Mouse (Mus musculus): ENCODE measurements around the gene Hddc3. TPM values are rescaled to one million over a fixed set of nuclear protein-coding genes. Genes with fewer than 3 reads are reported as not detected.

Gene Hddc3
- 25.6 and 26.9 TPM in 2 replicates for polyA plus RNA-seq (2014; fragmentation: Nextera tagmentation; extraction: Ambion mirVana)

DNA sequence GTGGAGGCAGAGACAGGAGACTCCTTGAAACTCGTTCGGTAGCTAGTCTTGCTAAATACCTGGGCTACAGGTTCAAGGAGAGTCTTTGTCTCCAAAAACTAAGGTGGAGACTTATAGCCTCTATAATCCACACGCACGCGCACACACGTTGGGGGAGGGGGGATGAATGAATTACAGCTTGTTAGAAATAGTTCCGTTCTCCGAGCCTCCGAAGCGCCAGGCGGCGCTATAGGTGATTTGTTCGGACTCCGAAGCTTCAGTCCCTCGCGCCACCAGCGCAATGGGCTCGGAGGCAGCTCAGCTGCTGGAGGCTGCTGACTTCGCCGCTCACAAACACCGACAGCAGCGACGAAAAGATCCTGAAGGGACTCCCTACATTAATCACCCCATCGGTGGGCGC, at the start of gene Hddc3:
TSS of gene Hddc3 (plus strand) at position 247 of the 400 bp plus-strand sequence.
- WGBS, result 3% methylated on average over 25 of the region's 25 CpGs
- peak within 1 kb of the TSS; percentile 86 for H3K9ac ChIP-seq (ENCODE audit: low read length)
- H3K4me3 ChIP-seq (ENCODE audit: low read depth, low read length), result peak within 1 kb of the TSS; percentile 47
- no peak within 1 kb of the TSS; the same call in 1 of the 2 replicates for H3K27ac ChIP-seq (ENCODE audit: low read depth, low read length)
- no peaks in the 10 kb centered on the region; the same call in 1 of the 2 replicates for H3K27me3 ChIP-seq (ENCODE audit: control insufficient read depth, insufficient read depth, low read length)
- DNase-seq (ENCODE audit: low spot score, missing footprints), result peak; percentile 100
- H3K4me1 ChIP-seq (ENCODE audit: control insufficient read depth, insufficient read depth, low read length), result peaks cover 23% of the 10 kb centered on the region
- no peaks in the 10 kb centered on the region; the same call in 1 of the 2 replicates for H3K36me3 ChIP-seq (ENCODE audit: control insufficient read depth, insufficient read depth, low read length)
- H3K9me3 ChIP-seq (ENCODE audit: control insufficient read depth, low read length), result no peaks in the 10 kb centered on the region
- peak within 1 kb of the TSS; percentile 85 for H3K4me2 ChIP-seq
- ATAC-seq (ENCODE audit: low FRiP score), result peak; percentile 31

DNA sequence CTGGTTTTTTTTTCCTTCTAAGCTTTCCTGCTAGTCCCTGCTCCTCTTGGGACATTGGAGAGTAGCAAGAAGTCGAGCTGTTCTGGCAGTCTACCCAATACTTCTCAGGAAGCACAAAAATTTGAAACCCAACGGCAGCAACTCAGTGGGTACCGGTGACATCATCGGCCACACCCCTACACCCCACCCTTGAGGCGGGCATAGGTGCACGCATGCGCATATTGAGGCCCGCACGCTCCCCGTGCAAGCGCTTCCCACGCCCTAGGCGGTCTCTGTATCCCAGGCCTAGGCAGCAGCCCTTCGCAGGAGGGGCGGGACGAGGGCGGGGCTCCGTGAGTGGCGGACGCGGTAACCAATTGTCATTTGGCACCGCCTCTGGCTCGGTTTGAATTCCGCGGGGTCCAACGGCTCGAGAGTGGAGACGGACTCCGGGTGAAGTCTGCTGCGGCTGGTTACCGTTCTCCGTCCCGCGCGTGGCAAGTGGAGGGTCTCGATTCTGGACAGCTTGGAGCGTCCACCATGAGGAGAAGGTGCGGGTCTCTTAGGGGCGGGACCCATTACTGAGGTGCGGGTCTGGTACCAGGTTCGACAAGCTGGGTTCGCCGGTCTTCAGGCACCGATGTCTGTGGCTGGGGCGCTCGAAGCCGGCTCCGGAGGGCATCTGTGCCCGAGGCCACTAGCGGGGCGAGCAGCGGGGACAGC, 48.7 kb upstream of the Hddc3 start, which contains the start of gene Prc1:
TSS of gene Prc1 (plus strand) at position 389 of the 702 bp plus-strand sequence.
- Histone ChIP-seq H3K9me3 (ENCODE audit: control insufficient read depth, low read length) (no peaks in the 10 kb centered on the region), H3K4me3 (ENCODE audit: low read depth, low read length) (peak within 1 kb of the TSS; percentile 83), H3K27me3 (ENCODE audit: control insufficient read depth, insufficient read depth, low read length) (no peaks in the 10 kb centered on the region), H3K4me2 (peak within 1 kb of the TSS; percentile 53), H3K4me1 (ENCODE audit: control insufficient read depth, insufficient read depth, low read length) (peaks cover 5% of the 10 kb centered on the region), H3K36me3 (ENCODE audit: control insufficient read depth, insufficient read depth, low read length) (peaks cover 4% of the 10 kb centered on the region; the same call in 1 of the 2 replicates), H3K27ac (ENCODE audit: low read depth, low read length) (peak within 1 kb of the TSS; percentile 71), H3K9ac (ENCODE audit: low read length) (peak within 1 kb of the TSS; percentile 84)
- peak; percentile 100 for DNase-seq (ENCODE audit: low spot score, missing footprints)
- ATAC-seq (ENCODE audit: low FRiP score), result peak; percentile 99
- 0% methylated on average over 52 of the region's 52 CpGs for WGBS

DNA sequence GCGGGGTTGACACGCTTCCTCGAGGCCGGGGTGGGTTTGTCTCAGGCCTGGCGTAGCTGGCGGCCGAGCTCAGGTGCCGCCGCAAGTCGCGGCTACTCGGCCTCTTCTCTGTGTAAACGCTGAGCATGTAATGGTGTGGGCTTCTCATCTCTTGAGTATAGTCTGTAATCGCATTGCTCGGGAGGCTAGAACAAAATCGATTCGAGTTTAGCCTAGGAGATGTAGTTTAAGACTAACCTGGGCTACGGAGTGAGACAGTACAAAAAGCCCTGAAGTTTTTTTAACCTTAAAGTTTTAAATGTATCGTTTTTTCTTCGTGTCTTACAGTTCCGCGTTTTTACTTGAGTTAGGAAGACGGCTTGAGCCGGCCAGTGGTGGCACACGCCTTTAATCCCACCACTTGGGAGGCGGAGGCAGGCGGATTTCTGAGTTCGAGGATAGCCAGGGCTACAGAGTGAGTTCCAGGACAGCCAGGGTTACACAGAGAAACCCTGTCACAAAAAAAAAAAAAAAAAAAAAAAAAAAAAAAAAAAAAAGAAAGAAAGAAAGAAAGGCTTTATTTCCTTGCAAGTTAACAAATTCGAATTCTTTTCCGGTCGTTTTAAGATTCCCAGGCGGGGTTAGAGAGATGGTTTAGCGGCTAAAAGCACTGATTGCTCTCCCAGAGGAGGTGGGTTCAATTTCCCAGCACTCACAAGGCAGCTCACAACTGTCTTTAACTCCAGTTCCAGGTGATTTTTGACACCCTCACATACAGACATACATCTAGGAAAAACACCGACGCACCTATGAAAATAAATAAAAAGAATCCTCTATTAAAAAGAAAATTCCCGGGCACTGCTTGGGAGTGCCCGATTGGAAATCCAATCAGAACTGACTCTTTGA, 47.9 kb upstream of the Hddc3 start:
- DNase-seq (ENCODE audit: low spot score, missing footprints) (peak; percentile 87), ATAC-seq (ENCODE audit: low FRiP score) (no peak; the same call in none of the 2 replicates)
- Histone ChIP-seq H3K36me3 (ENCODE audit: control insufficient read depth, insufficient read depth, low read length) (peaks cover 4% of the 10 kb centered on the region; the same call in 1 of the 2 replicates), H3K27ac (ENCODE audit: low read depth, low read length) (peak overlapping the region; percentile 71), H3K4me3 (ENCODE audit: low read depth, low read length) (peak overlapping the region; percentile 83), H3K4me2 (peak overlapping the region; percentile 53), H3K9me3 (ENCODE audit: control insufficient read depth, low read length) (no peaks in the 10 kb centered on the region), H3K9ac (ENCODE audit: low read length) (peak overlapping the region; percentile 84), H3K27me3 (ENCODE audit: control insufficient read depth, insufficient read depth, low read length) (no peaks in the 10 kb centered on the region), H3K4me1 (ENCODE audit: control insufficient read depth, insufficient read depth, low read length) (peaks cover 5% of the 10 kb centered on the region)
- 10% methylated on average over 37 of the region's 37 CpGs for WGBS

DNA sequence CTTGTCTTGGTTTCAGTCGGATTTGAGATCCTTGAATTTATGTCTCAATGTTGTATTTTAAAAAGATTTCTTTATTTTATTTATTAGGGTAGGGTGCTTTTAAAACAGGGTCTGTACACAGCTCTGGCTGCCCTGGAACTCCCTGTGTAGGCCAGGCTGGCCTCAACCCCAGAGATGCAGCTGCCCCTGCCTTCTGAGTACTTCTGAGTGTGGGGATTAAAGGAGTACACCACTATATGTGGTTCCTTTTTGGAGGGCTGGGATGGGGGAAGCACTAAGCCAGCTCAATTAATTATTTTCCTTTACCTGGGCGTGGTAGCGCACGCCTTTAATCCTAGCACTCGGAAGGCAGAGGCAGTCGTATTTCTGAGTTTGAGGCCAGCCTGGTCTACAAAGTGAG, 46.4 kb upstream of the Hddc3 start:
- ATAC-seq (ENCODE audit: low FRiP score) (no peak), DNase-seq (ENCODE audit: low spot score, missing footprints) (peak; percentile 75)
- Histone ChIP-seq H3K27ac (ENCODE audit: low read depth, low read length) (no peak overlapping the region), H3K4me1 (ENCODE audit: control insufficient read depth, insufficient read depth, low read length) (peaks cover 5% of the 10 kb centered on the region), H3K9ac (ENCODE audit: low read length) (no peak overlapping the region), H3K4me3 (ENCODE audit: low read depth, low read length) (no peak overlapping the region), H3K9me3 (ENCODE audit: control insufficient read depth, low read length) (no peaks in the 10 kb centered on the region), H3K4me2 (0 out of 2 replicates have a peak overlapping the region, but pooled peaks have one; percentile 53), H3K36me3 (ENCODE audit: control insufficient read depth, insufficient read depth, low read length) (peaks cover 7% of the 10 kb centered on the region; the same call in 1 of the 2 replicates), H3K27me3 (ENCODE audit: control insufficient read depth, insufficient read depth, low read length) (no peaks in the 10 kb centered on the region)
- WGBS, result 96% methylated on average over 6 of the region's 6 CpGs

DNA sequence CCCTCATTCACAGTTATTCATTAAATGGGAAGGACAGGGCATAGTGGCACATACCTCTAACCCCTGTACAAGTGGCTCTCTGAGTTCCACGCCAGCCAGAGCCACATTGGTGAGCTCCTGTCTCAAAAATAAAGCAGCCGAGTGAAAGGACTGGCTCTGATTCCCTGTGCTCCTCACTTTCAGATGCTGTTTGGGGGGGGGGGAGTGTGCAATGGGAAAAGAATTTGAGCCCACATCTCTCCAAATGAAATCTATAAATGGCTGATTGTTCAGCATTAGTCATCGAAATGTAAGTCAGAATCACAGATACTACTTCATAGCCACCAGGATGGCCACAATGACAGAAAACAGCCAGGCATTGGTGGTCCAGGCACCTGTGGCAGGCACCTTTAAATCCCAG, 45.9 kb upstream of the Hddc3 start:
- Histone ChIP-seq H3K27ac (ENCODE audit: low read depth, low read length) (no peak overlapping the region), H3K27me3 (ENCODE audit: control insufficient read depth, insufficient read depth, low read length) (no peaks in the 10 kb centered on the region), H3K9me3 (ENCODE audit: control insufficient read depth, low read length) (no peaks in the 10 kb centered on the region), H3K4me3 (ENCODE audit: low read depth, low read length) (no peak overlapping the region), H3K9ac (ENCODE audit: low read length) (no peak overlapping the region), H3K4me1 (ENCODE audit: control insufficient read depth, insufficient read depth, low read length) (peaks cover 5% of the 10 kb centered on the region), H3K4me2 (no peak overlapping the region), H3K36me3 (ENCODE audit: control insufficient read depth, insufficient read depth, low read length) (peaks cover 10% of the 10 kb centered on the region)
- DNase-seq (ENCODE audit: low spot score, missing footprints) (peak; percentile 82), ATAC-seq (ENCODE audit: low FRiP score) (no peak)
- WGBS, result 92% methylated on average over 3 of the region's 3 CpGs

DNA sequence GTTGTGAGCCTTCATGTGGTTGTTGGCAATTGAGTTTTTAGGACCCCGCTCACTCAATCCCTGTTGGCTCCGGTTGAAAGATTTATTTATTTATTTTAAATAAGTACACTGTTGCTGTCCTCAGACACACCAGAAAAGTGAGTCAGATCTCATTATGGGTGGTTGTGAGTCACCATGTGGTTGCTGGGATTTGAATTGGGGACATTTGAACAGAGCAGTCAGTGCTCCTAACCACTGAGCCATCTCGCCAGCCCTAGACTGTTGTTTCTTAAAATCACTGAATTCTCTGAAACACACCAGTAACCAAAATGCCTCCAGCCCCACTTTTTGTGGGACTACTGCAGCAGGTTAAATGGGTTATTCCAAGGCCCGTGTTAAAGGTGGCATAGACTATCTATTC, 44.1 kb upstream of the Hddc3 start:
- 97% methylated on average over 4 of the region's 4 CpGs for WGBS

DNA sequence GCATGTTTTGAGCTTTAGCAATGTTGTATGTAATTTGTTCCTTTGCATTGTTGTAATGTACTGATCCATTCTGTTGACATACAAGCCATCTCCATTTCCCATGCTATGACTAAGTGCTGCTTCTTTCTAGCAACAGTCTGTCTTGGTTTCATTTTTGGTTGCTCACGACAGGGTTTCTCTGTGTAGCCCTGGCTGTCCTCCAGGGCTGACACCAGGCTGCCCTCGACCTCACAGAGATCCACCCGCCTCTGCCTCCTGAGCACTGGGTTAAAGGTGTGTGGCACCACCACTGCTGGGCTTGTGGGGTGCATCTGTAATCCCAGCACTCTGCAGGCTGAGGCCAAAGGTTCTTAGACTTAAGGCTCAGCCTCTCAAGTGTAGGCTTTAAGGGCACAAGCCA, 43.3 kb upstream of the Hddc3 start:
- no peak overlapping the region for H3K27ac ChIP-seq (ENCODE audit: low read depth, low read length)
- peaks cover 16% of the 10 kb centered on the region for H3K36me3 ChIP-seq (ENCODE audit: control insufficient read depth, insufficient read depth, low read length)
- DNase-seq (ENCODE audit: low spot score, missing footprints), result peak; percentile 65
- no peak for ATAC-seq (ENCODE audit: low FRiP score)
- no peak overlapping the region for H3K4me3 ChIP-seq (ENCODE audit: low read depth, low read length)
- H3K4me2 ChIP-seq, result no peak overlapping the region
- 96% methylated on average over 3 of the region's 3 CpGs for WGBS
- no peaks in the 10 kb centered on the region for H3K9me3 ChIP-seq (ENCODE audit: control insufficient read depth, low read length)
- H3K9ac ChIP-seq (ENCODE audit: low read length), result no peak overlapping the region
- H3K4me1 ChIP-seq (ENCODE audit: control insufficient read depth, insufficient read depth, low read length), result peaks cover 5% of the 10 kb centered on the region
- no peaks in the 10 kb centered on the region for H3K27me3 ChIP-seq (ENCODE audit: control insufficient read depth, insufficient read depth, low read length)

More for the DNA sequence above, 44.1 kb upstream of the Hddc3 start:
- Histone ChIP-seq H3K4me1 (ENCODE audit: control insufficient read depth, insufficient read depth, low read length) (peaks cover 5% of the 10 kb centered on the region), H3K36me3 (ENCODE audit: control insufficient read depth, insufficient read depth, low read length) (peaks cover 10% of the 10 kb centered on the region), H3K27me3 (ENCODE audit: control insufficient read depth, insufficient read depth, low read length) (no peaks in the 10 kb centered on the region), H3K4me3 (ENCODE audit: low read depth, low read length) (no peak overlapping the region), H3K9ac (ENCODE audit: low read length) (no peak overlapping the region), H3K9me3 (ENCODE audit: control insufficient read depth, low read length) (no peaks in the 10 kb centered on the region), H3K4me2 (no peak overlapping the region), H3K27ac (ENCODE audit: low read depth, low read length) (no peak overlapping the region)
- DNase-seq (ENCODE audit: low spot score, missing footprints) (peak; percentile 72), ATAC-seq (ENCODE audit: low FRiP score) (no peak)

DNA sequence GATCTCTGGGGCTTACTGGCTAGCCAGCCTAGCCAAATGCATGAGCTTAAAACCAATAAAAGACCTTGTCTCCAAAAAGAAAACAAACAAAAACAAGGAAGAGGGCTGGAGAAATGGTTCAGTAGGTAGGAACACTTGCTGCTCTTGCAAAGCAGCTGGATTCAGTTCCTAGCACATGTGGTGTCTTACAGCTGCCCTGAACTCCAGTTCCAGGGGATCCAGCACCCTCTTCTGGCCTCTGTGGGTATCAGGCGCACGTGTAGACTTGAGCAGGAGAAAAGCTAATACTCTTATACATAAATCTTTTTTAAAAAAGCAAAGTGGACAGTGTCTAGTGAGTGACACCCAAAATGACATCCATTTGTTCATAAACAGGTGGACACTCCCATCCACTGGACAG, 41.4 kb upstream of the Hddc3 start:
- Histone ChIP-seq H3K4me3 (ENCODE audit: low read depth, low read length) (no peak overlapping the region), H3K4me1 (ENCODE audit: control insufficient read depth, insufficient read depth, low read length) (peaks cover under 1% of the 10 kb centered on the region), H3K9me3 (ENCODE audit: control insufficient read depth, low read length) (no peaks in the 10 kb centered on the region), H3K9ac (ENCODE audit: low read length) (no peak overlapping the region), H3K27me3 (ENCODE audit: control insufficient read depth, insufficient read depth, low read length) (no peaks in the 10 kb centered on the region), H3K4me2 (no peak overlapping the region), H3K36me3 (ENCODE audit: control insufficient read depth, insufficient read depth, low read length) (peaks cover 24% of the 10 kb centered on the region), H3K27ac (ENCODE audit: low read depth, low read length) (no peak overlapping the region)
- no peak for DNase-seq (ENCODE audit: low spot score, missing footprints)
- no peak for ATAC-seq (ENCODE audit: low FRiP score)
- 84% methylated on average over 2 of the region's 2 CpGs for WGBS

All from midbrain, embryonic 11.5 days (tissue).